Mouse (Mus musculus): Measurements from ENCODE around the gene Cox6b2.

DNA sequence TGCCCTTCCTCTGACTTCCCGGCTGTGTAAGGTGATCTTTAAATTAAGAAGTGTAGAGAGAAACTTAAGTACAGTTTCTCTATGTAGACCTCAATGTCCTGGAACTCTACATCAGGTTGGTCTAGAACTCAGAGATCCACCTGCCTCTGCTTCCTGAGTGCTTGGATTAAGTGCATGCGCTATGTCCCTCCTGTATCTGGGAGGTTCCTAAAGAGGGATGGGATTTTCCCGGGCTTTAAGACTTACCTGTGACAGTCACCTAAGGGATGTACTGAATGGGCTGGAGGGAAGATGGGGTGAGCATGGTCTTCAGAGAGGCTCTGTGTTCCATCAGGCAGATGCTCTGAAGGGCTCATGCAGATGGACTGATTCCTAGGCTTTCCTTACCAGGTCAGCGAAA is 40.8 kb upstream of the Cox6b2 start:
- TF ChIP-seq CTCF (conservative IDR thresholded peaks at IDR 0.05; ENCODE audit: insufficient read depth, insufficient read length, low read depth, low read length) (no peak), POLR2A (IDR thresholded peaks at IDR 0.05; ENCODE audit: low read depth, low read length) (no peak)
